Mouse (Mus musculus) embryonic facial prominence, embryonic 10.5 days (tissue): ENCODE results near the gene Olfr370. TPM values are rescaled to one million over a fixed set of nuclear protein-coding genes. Genes with fewer than 3 reads are reported as not detected.
"Not testable (repeated sequence)": the region's sequence is repeated elsewhere in the genome, so short reads cannot be mapped to it uniquely, and the experiment has no call there.

ENCODE experiments used
- DNase-seq: peaks from one replicate; pipeline ENCODE4 v3.0.0-alpha.2; 2017; ENCODE audit warnings: low spot score
- H3K27ac ChIP-seq: fragments of 300-500 bp; sonication (generic); replicated peaks from 2 replicates; pipeline ENCODE4 v1.5.1; 2016; ENCODE audit warnings: mild to moderate bottlenecking
- H3K27me3 ChIP-seq: fragments of 300-500 bp; sonication (generic); replicated peaks from 2 replicates; pipeline ENCODE4 v1.6.1; 2016; ENCODE audit warnings: low read depth, mild to moderate bottlenecking; ENCODE audit not compliant: poor library complexity, severe bottlenecking
- H3K36me3 ChIP-seq: fragments of 300-500 bp; sonication (generic); replicated peaks from 2 replicates; pipeline ENCODE4 v1.6.1; 2016; ENCODE audit warnings: mild to moderate bottlenecking, moderate library complexity
- H3K4me1 ChIP-seq: fragments of 300-500 bp; sonication (generic); 2 replicates; pipeline ENCODE4 v1.6.1; 2016
- H3K4me3 ChIP-seq: fragments of 300-500 bp; sonication (generic); 2 replicates; pipeline ENCODE4 v1.5.1; 2016; ENCODE audit warnings: mild to moderate bottlenecking, moderate library complexity
- H3K9me3 ChIP-seq: fragments of 300-500 bp; sonication (generic); 2 replicates; pipeline ENCODE4 v1.6.1; 2016; ENCODE audit warnings: mild to moderate bottlenecking
- whole genome bisulfite sequencing: fragments of 180-500 bp; shearing (Covaris S2); methylation state at CpG from one replicate; pipeline ENCODE4 v1.1.7; 2016; 5-methylcytosine and 5-hydroxymethylcytosine counted together
- polyA plus RNA-seq: library from polyadenylated mRNA; unstranded; fragments of >200 nt; fragmentation: Nextera tagmentation; extraction: Ambion mirVana; gene quantifications from 2 replicates; pipeline ENCODE4 v1.2.1, GENCODE M21; 2016

The Olfr370 gene
- polyA plus RNA-seq, 1 experiment from 2014 or later = not detected

DNA sequence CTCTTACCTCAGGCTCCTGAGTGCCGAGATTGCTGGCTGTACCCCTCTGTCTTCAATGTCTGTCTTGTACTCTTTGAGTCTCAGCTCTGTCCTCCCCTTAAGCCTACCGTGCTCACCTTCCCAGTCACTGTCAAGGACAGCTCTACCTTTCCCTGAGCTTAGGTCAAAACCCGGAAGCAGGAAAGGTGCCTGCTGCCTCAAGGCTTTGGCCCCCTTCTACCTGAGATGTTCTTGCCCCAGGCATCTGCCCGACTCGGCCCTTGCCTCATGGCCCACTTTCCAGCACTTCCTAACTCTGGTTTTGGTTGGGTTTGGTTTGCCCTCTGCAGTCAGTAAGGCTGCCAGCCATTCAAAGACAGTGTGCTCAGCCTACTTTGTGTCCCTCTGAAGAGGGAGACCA is 33.2 kb downstream of the Olfr370 start:
- no peak overlapping the region for H3K27ac ChIP-seq
- no peaks in the 10 kb centered on the region for H3K9me3 ChIP-seq
- no peak for DNase-seq
- H3K36me3 ChIP-seq = peaks cover 51% of the 10 kb centered on the region
- H3K27me3 ChIP-seq = no peaks in the 10 kb centered on the region
- WGBS = 78% methylated on average over 5 of the region's 5 CpGs
- peak overlapping the region; percentile 16; the same call in 1 of the 2 replicates for H3K4me3 ChIP-seq
- peaks cover 25% of the 10 kb centered on the region for H3K4me1 ChIP-seq

DNA sequence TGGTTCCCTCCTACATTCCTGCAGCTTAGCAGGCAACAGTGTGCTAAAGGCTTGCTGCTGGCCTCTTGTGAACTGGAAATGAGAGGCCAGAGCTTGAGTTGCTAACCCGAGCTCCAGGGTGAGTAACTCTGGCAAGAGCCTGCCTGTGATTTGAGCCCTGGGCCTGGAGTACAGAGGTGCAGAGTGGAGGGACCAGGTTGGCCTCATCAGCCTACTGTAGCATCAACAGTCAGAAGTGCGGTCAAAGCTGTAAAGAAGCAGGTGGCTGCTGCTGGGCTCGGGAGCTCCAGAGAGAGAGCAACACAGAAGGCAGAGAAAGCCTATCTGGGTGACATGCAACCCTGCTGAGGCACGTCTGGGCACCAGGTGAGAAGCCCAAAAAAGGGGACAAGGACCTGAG is 33.6 kb downstream of the Olfr370 start:
- H3K36me3 ChIP-seq = peaks cover 55% of the 10 kb centered on the region
- H3K27ac ChIP-seq = no peak overlapping the region
- 77% methylated on average over 4 of the region's 4 CpGs for WGBS
- no peaks in the 10 kb centered on the region for H3K27me3 ChIP-seq
- no peak overlapping the region for H3K4me3 ChIP-seq
- H3K9me3 ChIP-seq = no peaks in the 10 kb centered on the region
- peaks cover 29% of the 10 kb centered on the region for H3K4me1 ChIP-seq
- DNase-seq = no peak

DNA sequence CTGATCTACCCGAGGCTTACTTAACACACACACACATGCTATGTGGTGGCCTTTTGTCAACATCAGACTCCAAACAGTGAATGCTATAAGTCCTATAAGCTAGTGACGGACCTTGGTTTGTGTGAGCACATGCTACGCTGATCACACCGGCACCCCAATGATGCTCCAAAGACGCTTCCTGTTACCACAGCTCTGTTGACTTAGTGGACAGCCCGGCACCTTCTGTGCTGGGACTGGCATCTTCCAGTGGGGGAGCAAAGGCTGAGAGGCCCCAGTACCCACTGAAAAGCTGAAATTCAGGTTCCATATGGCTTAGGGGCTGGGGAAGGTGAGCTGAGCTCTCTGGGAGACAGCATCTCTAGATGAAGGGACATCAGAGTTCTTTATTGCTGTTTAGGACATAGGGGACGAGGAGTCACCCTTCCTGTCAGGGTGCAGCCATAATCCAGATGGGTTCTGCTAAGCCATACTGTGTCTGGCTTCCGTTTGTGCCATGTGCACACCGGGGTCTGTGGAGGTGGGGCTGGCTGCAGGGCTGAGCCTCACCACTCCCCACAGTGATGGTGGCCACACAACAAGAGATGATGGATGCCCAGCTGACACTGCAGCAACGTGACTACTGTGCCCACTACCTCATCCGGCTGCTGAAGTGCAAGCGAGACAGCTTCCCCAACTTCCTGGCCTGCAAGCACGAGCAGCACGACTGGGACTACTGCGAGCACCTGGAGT is 34.9 kb downstream of the Olfr370 start:
- Histone ChIP-seq H3K9me3 (no peaks in the 10 kb centered on the region), H3K36me3 (peaks cover 67% of the 10 kb centered on the region), H3K27me3 (no peaks in the 10 kb centered on the region), H3K4me3 (no peak overlapping the region), H3K27ac (no peak overlapping the region), H3K4me1 (peaks cover 41% of the 10 kb centered on the region)
- 89% methylated on average over 15 of the region's 15 CpGs for WGBS
- no peak for DNase-seq

GRCm38 (mm10) chr8:83571001-83571340 is 35.4 kb downstream of the Olfr370 start:
- peaks cover 47% of the 10 kb centered on the region for H3K4me1 ChIP-seq
- not testable (repeated sequence) for H3K4me3 ChIP-seq, H3K27me3 ChIP-seq, H3K27ac ChIP-seq, DNase-seq, H3K9me3 ChIP-seq
- H3K36me3 ChIP-seq = peaks cover 73% of the 10 kb centered on the region
- 90% methylated on average over 7 of the region's 7 CpGs for WGBS

DNA sequence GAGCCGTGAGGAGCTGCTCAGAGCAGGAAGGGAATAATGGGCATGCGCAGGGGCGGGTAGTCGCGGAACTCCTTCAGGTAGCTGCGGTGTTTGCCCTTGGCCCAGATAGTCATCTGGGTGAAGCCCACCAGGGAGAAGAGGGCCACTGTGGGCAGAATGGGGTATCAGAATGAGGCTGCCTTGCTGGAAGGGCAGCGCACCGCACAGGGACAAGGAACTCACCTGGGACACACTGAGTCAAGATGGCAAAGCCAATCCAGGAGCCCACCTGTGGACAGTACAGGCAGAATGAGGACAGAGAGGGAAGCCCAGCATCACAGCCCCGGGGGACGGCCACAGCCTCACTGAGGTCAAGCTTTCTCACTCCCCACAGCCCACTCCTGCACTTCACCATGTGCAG is 36.2 kb downstream of the Olfr370 start:
- Histone ChIP-seq H3K9me3 (no peaks in the 10 kb centered on the region), H3K27ac (no peak overlapping the region), H3K4me3 (no peak overlapping the region), H3K36me3 (peaks cover 77% of the 10 kb centered on the region), H3K4me1 (peaks cover 55% of the 10 kb centered on the region), H3K27me3 (no peaks in the 10 kb centered on the region)
- DNase-seq = no peak
- 92% methylated on average over 10 of the region's 10 CpGs for WGBS

DNA sequence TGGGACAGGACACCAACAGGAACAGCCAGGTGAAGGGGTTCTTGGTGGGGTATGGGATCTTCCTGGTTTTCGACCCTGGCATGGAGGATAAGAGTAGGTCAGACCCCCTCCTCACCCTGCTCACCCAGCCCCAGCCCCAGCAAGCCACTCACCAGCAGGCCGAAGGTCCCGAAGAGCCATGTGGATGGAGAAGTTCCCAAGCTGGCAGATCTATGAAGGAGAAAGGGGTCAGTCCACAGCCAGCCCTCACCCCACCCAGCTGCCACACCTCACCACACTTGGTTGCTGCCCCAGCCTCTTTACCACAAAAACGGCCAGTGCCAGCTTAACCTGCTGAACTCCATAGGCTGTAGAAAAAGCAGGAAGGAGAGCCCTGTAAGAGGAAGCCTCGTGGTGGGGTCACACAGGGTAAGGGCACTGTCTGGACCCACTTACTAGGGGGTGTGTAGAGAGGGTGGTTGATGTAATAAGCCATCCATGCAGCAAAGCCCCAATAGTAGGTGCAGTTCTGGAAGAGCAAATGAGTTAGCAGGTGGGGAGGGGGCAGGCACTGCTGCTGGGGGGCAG is 36.7 kb downstream of the Olfr370 start:
- Histone ChIP-seq H3K4me3 (no peak overlapping the region), H3K4me1 (peaks cover 58% of the 10 kb centered on the region), H3K9me3 (no peaks in the 10 kb centered on the region), H3K36me3 (peaks cover 77% of the 10 kb centered on the region), H3K27ac (no peak overlapping the region), H3K27me3 (no peaks in the 10 kb centered on the region)
- DNase-seq = no peak
- 96% methylated on average over 5 of the region's 5 CpGs for WGBS

DNA sequence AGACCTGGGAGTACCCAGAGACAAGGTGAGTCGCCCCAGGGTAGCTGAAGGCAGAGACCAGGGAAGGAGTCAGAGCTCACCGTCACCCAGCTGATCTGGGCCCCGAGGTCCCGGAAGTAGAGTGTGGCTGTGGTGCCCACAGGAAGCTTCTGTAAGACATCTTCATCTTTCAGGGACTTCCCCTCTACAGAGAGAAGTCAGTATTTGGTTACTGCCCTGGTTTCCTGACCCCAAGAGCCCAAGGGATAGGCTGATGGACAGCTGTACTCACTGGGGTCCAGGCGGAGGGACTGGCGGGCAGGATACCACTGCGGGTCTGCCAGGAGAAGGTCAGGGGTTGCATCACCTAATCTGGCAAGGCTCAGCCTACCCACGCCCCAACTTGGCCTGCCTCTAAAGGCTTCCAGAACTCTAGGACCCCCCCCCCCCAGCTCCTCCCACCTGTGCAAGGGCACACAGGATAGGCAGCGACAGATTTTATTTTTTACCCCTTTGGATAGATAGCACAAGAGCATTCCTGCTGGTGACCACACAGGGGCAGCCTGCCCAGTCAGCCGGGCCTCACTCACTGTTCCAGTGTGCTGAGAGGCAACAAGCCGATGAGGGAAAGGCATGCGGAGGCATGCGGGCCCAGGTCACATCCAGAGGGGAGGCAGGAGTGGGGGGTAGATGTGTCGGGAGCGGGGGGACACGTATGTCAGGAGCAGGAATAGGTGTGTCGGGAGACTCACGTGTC is 37.7 kb downstream of the Olfr370 start:
- peaks cover 79% of the 10 kb centered on the region for H3K36me3 ChIP-seq
- H3K4me3 ChIP-seq = no peak overlapping the region
- DNase-seq = no peak
- H3K27ac ChIP-seq = no peak overlapping the region
- H3K4me1 ChIP-seq = peaks cover 57% of the 10 kb centered on the region
- no peaks in the 10 kb centered on the region for H3K9me3 ChIP-seq
- 83% methylated on average over 18 of the region's 18 CpGs for WGBS
- H3K27me3 ChIP-seq = no peaks in the 10 kb centered on the region

- WGBS = 89% methylated on average over 15 of the region's 15 CpGs
- DNase-seq = no peak
- Histone ChIP-seq H3K27me3 (no peaks in the 10 kb centered on the region), H3K4me3 (no peak overlapping the region), H3K27ac (no peak overlapping the region), H3K4me1 (peaks cover 67% of the 10 kb centered on the region), H3K9me3 (no peaks in the 10 kb centered on the region), H3K36me3 (peaks cover 83% of the 10 kb centered on the region)
Observed at GRCm38 (mm10) chr8:83574631-83575315, 39.2 kb downstream of the Olfr370 start.

GRCm38 (mm10) chr8:83575561-83576515 is 40.3 kb downstream of the Olfr370 start:
- Histone ChIP-seq H3K4me1 (peaks cover 75% of the 10 kb centered on the region), H3K36me3 (peaks cover 83% of the 10 kb centered on the region)
- DNase-seq = no peak

DNA sequence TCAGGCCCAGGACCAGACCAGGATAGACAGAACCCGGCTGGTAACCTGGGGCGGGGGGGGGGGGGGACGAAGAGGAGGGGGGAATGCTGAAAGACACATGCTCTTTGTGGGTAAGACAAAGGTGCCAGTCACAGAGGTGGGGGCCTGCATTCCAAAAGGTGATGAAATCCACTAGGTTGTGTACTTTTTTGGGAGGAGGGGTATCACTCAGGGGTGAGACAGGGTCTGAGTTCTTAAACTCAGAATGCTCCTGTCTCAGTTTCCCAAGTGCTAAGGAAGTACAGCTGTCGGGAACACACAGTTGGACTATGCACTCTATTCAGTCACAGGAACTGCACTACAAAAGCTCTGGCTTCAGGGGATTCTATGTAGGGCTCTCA is 40.9 kb downstream of the Olfr370 start:
- Histone ChIP-seq H3K27ac (no peak overlapping the region), H3K9me3 (no peaks in the 10 kb centered on the region), H3K4me1 (peaks cover 82% of the 10 kb centered on the region), H3K4me3 (no peak overlapping the region), H3K27me3 (no peaks in the 10 kb centered on the region), H3K36me3 (peaks cover 81% of the 10 kb centered on the region)
- DNase-seq = no peak
- WGBS = 55% methylated on average over 4 of the region's 4 CpGs

More at GRCm38 (mm10) chr8:83575561-83576515, 40.3 kb downstream of the Olfr370 start:
- no peak overlapping the region for H3K4me3 ChIP-seq
- no peaks in the 10 kb centered on the region for H3K9me3 ChIP-seq
- no peak overlapping the region for H3K27ac ChIP-seq
- 73% methylated on average over 17 of the region's 17 CpGs for WGBS
- H3K27me3 ChIP-seq = no peaks in the 10 kb centered on the region

DNA sequence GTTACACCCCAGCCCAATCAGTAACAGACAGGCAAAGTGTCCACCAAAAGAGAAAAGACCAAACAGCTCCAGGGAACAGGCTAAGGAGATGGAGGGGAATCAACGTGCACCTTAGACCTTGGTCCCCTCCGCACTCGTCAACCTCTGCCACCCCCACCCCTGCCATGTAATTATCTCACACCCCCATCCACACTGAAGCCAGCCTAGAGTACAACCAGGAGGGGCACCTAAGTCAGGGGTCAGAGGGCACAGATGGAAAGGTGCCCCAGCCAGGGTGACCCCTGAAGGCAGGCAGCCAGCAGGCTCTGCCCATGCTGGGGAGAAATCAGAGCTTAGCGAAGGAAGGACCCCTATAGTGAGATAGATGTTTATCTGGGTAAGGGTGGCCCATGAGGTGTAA is 41.3 kb downstream of the Olfr370 start:
- Histone ChIP-seq H3K36me3 (peaks cover 77% of the 10 kb centered on the region), H3K27ac (peak overlapping the region; percentile 44; the same call in 1 of the 2 replicates), H3K27me3 (no peaks in the 10 kb centered on the region), H3K4me1 (peaks cover 84% of the 10 kb centered on the region), H3K9me3 (no peaks in the 10 kb centered on the region), H3K4me3 (peak overlapping the region; percentile 33; the same call in 1 of the 2 replicates)
- DNase-seq = no peak
- 42% methylated on average over 4 of the region's 4 CpGs for WGBS
